Mouse (Mus musculus): Measurements from ENCODE around the gene Ccdc167.

DNA sequence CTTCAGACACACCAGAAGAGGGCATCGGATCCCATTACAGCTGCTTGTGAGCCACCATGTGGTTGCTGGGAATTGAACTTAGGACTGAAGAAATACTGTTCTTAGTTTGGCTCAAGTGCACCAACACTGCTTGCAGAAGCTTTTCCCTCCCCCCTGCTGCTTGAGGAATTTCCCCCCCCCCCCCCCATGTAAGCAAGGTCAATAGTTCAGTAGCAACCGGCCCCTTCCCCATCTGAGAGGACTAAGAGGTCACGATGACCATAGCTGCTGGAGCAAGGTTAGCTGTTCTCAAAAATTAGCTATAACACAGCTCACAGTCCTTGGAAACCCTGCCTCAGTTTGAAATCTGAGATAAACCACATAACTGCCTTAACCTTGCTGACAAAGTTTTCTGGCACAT, 74.6 kb downstream of the Ccdc167 start:
- no peak for TF ChIP-seq POLR2A (IDR thresholded peaks at IDR 0.05; ENCODE audit: borderline replicate concordance, control insufficient read depth, low read depth, low read length)
- TF ChIP-seq CTCF (IDR thresholded peaks at IDR 0.05; ENCODE audit: control insufficient read depth, insufficient read depth, low read length): no peak

Measured in bone marrow, adult 2 months (tissue).